8 mouse cellular contexts compared by ENCODE assay signal in the genomic region with DNA sequence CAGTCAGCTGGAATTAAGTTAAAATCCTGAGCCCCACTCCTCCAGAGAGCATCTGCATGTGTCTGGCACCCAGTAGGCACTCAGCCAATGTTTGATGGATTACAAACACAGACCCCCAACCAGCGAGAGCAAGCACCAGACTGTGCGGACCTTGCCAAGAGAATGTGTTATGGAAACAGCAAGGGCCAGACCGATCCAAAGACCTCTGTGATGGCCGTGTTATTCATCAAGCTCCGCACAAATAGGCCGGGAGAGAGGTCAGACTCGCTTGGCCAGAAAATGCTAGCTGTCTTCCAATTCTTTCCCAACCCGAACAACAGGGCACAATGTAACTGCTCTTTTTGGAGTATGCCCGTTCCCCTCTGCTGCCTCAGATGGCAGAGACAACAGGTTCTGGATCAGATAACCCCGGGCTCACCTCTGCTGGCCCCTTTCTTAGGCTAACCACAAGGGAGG. TPM values are rescaled to one million over a fixed set of nuclear protein-coding genes. Genes with fewer than 3 reads are reported as not detected.
DNase-seq lines count a peak whose midpoint lies in the region; ATAC-seq and TF ChIP-seq lines count a peak whose summit lies in the region.

No protein-coding gene starts in this region.

- 43% methylated on average over 10 of the region's 10 CpGs for WGBS in intestine, embryonic 15.5 days
- WGBS in lung, postnatal 0 days, result 41% methylated on average over 10 of the region's 10 CpGs

- DNase-seq in cerebellum, postnatal 14 days, result peak; percentile 39 to 48
- no peak for DNase-seq in cerebellum, adult 11-12 months
- peak; percentile 68 for DNase-seq in Muller cell, postnatal 12 days (ENCODE audit: inconsistent ontology term)
- DNase-seq in lung, postnatal 0 days (ENCODE audit: low spot score), result peak; percentile 16
- DNase-seq in gastrocnemius, adult 8-10 months (ENCODE audit: low spot score in 2 of 2), result no peak
- DNase-seq in gastrocnemius, postnatal 25 days, result no peak

- TF ChIP-seq EP300 in lung, postnatal 0 days (IDR thresholded peaks at IDR 0.05), result no peak

- 0 out of 2 replicates have a peak, but pooled peaks cover 2% of the 10 kb centered on the region for H3K27me3 ChIP-seq in intestine, embryonic 15.5 days (replicated peaks)
- no peaks in the 10 kb centered on the region for H3K27me3 ChIP-seq in lung, postnatal 0 days (replicated peaks; ENCODE audit: insufficient read depth, low read length)

- H3K9ac ChIP-seq in intestine, embryonic 15.5 days, result peak overlapping the region; percentile 20; the same call in 1 of the 2 replicates
- no peak overlapping the region for H3K9ac ChIP-seq in lung, postnatal 0 days (replicated peaks; ENCODE audit: low read depth)

- ATAC-seq in intestine, embryonic 15.5 days, result no peak
- ATAC-seq in lung, postnatal 0 days, result no peak
- ATAC-seq in inflammation-experienced regulatory T-cells, adult 6 months, result no peak

- H3K4me2 ChIP-seq in intestine, embryonic 15.5 days (replicated peaks), result peak overlapping the region; percentile 91
- no peak overlapping the region for H3K4me2 ChIP-seq in lung, postnatal 0 days (replicated peaks; ENCODE audit: low read depth, low read length)

- no peaks in the 10 kb centered on the region for H3K9me3 ChIP-seq in intestine, embryonic 15.5 days
- H3K9me3 ChIP-seq in lung, postnatal 0 days (ENCODE audit: low read length), result no peaks in the 10 kb centered on the region

- peaks cover 15% of the 10 kb centered on the region for H3K4me1 ChIP-seq in intestine, embryonic 15.5 days (replicated peaks)
- peaks cover 5% of the 10 kb centered on the region; the same call in 1 of the 2 replicates for H3K4me1 ChIP-seq in lung, postnatal 0 days (ENCODE audit: insufficient read depth, low read depth, low read length)

- no peaks in the 10 kb centered on the region for H3K36me3 ChIP-seq in intestine, embryonic 15.5 days
- no peaks in the 10 kb centered on the region for H3K36me3 ChIP-seq in lung, postnatal 0 days (ENCODE audit: insufficient read depth, low read length)

- TF ChIP-seq CTCF in lung, postnatal 0 days (IDR thresholded peaks at IDR 0.05), result no peak

- H3K27ac ChIP-seq in intestine, embryonic 15.5 days, result peak overlapping the region; percentile 27; the same call in 1 of the 2 replicates
- H3K27ac ChIP-seq in lung, postnatal 0 days (ENCODE audit: low read length), result no peak overlapping the region

- H3K4me3 ChIP-seq in intestine, embryonic 15.5 days (replicated peaks), result no peak overlapping the region
- H3K4me3 ChIP-seq in lung, postnatal 0 days (ENCODE audit: low read depth, low read length), result no peak overlapping the region

RNA-seq across cellular contexts. Expression of a gene that starts 1.9 kb away (rescaled TPM):
- 12.7 and 16.0 TPM in 2 replicates for polyA plus RNA-seq in intestine, embryonic 15.5 days (2015; fragmentation: Nextera tagmentation; extraction: Ambion mirVana)
- polyA plus RNA-seq in lung, postnatal 0 days (2015; fragmentation: Nextera tagmentation; extraction: Ambion mirVana), result 7.3 and 8.7 TPM in 2 replicates
- 10 to 100 TPM; 25.9 to 32.4 (median 30.9) TPM for polyA plus RNA-seq in inflammation-experienced regulatory T-cells, adult 6 months (2017; shearing (Covaris generic))
- 1 to 10 TPM; 3.1 to 4.1 (median 3.6) TPM for total RNA-seq in gastrocnemius, adult 8-10 months (2022)
- 1 to 10 TPM; 3.4 to 5.0 TPM for total RNA-seq in gastrocnemius, postnatal 25 days (2021)

RNA-seq across cellular contexts. Expression of a gene that starts 3.4 kb away (rescaled TPM):
- polyA plus RNA-seq in intestine, embryonic 15.5 days (2015; fragmentation: Nextera tagmentation; extraction: Ambion mirVana), result 0.15 and 0.23 TPM in 2 replicates
- 0.24 and 0.27 TPM in 2 replicates for polyA plus RNA-seq in lung, postnatal 0 days (2015; fragmentation: Nextera tagmentation; extraction: Ambion mirVana)
- not detected for polyA plus RNA-seq in inflammation-experienced regulatory T-cells, adult 6 months (2017; shearing (Covaris generic))
- total RNA-seq in gastrocnemius, adult 8-10 months (2022), result not detected
- not detected for total RNA-seq in gastrocnemius, postnatal 25 days (2021)

RNA-seq across cellular contexts. Expression of a gene that starts 17.5 kb away (rescaled TPM):
- 12.5 and 13.8 TPM in 2 replicates for polyA plus RNA-seq in intestine, embryonic 15.5 days (2015; fragmentation: Nextera tagmentation; extraction: Ambion mirVana)
- polyA plus RNA-seq in lung, postnatal 0 days (2015; fragmentation: Nextera tagmentation; extraction: Ambion mirVana), result 9.2 and 10.3 TPM in 2 replicates
- polyA plus RNA-seq in inflammation-experienced regulatory T-cells, adult 6 months (2017; shearing (Covaris generic)), result 10 to 100 TPM in 1 of 3 experiments, 1 to 10 TPM in 2; 6.0 to 10.1 (median 9.1) TPM
- total RNA-seq in gastrocnemius, adult 8-10 months (2022), result 1 to 10 TPM; 7.5 to 9.7 (median 8.8) TPM
- total RNA-seq in gastrocnemius, postnatal 25 days (2021), result 1 to 10 TPM; 6.0 to 6.3 TPM

RNA-seq across cellular contexts. Expression of a gene that starts 19.7 kb away (rescaled TPM):
- polyA plus RNA-seq in intestine, embryonic 15.5 days (2015; fragmentation: Nextera tagmentation; extraction: Ambion mirVana), result 29.9 and 31.7 TPM in 2 replicates
- 9.5 and 10.8 TPM in 2 replicates for polyA plus RNA-seq in lung, postnatal 0 days (2015; fragmentation: Nextera tagmentation; extraction: Ambion mirVana)
- polyA plus RNA-seq in inflammation-experienced regulatory T-cells, adult 6 months (2017; shearing (Covaris generic)), result 10 to 100 TPM; 17.9 to 56.0 (median 48.0) TPM
- 10 to 100 TPM in 3 of 4 experiments, 1 to 10 TPM in 1; 9.0 to 12.9 (median 10.9) TPM for total RNA-seq in gastrocnemius, adult 8-10 months (2022)
- 10 to 100 TPM; 11.9 to 12.1 TPM for total RNA-seq in gastrocnemius, postnatal 25 days (2021)

RNA-seq across cellular contexts. Expression of a gene that starts 21.8 kb away (rescaled TPM):
- polyA plus RNA-seq in intestine, embryonic 15.5 days (2015; fragmentation: Nextera tagmentation; extraction: Ambion mirVana), result 1.8 and 2.1 TPM in 2 replicates
- polyA plus RNA-seq in lung, postnatal 0 days (2015; fragmentation: Nextera tagmentation; extraction: Ambion mirVana), result 20.6 and 22.0 TPM in 2 replicates
- polyA plus RNA-seq in inflammation-experienced regulatory T-cells, adult 6 months (2017; shearing (Covaris generic)), result under 1 TPM in 1 of 3 experiments, not detected in 2; 0.25 TPM
- total RNA-seq in gastrocnemius, adult 8-10 months (2022), result 100 to 1,000 TPM; 184 to 219 (median 203) TPM
- 100 to 1,000 TPM; 130 to 163 TPM for total RNA-seq in gastrocnemius, postnatal 25 days (2021)

Comparison
In these comparisons a context has a peak if more than half of its experiments do, and no peak if none do; other contexts are left out.
1. DNase-seq: peak in cerebellum, postnatal 14 days (2 of 2), Muller cell, postnatal 12 days (single experiment) and lung, postnatal 0 days (single experiment); none in cerebellum, adult 11-12 months (single experiment), gastrocnemius, adult 8-10 months (0 of 2) and gastrocnemius, postnatal 25 days (single experiment).